Mouse (Mus musculus): ENCODE data around the gene Olfr450. TPM values are rescaled to one million over a fixed set of nuclear protein-coding genes. Genes with fewer than 3 reads are reported as not detected.

Olfr450 gene
- total RNA-seq (2023): not detected

GRCm38 (mm10) chr6:42811639-42812038 is at the start of gene Olfr450:
Olfr450 (plus strand) TSS chr6:42811939.

GRCm38 (mm10) chr6:42784793-42785192 is 26.9 kb upstream of the Olfr450 start, which contains the start of gene Olfr452:
Olfr452 (plus strand) TSS chr6:42785093.

GRCm38 (mm10) chr6:42834084-42834483 is 22.3 kb downstream of the Olfr450 start, which contains the start of gene Olfr449:
Olfr449 (plus strand) TSS chr6:42834384.

Other genes with a start within 250 kb of the Olfr450 start
- not detected for gene Tcaf3, start 214.2 kb upstream of the Olfr450 start, total RNA-seq (2023)
- gene Tcaf2, start 166.7 kb upstream of the Olfr450 start, total RNA-seq (2023): not detected
- gene Tcaf1, start 101.9 kb upstream of the Olfr450 start, total RNA-seq (2023): not detected
- gene Olfr453, start 72.6 kb upstream of the Olfr450 start, total RNA-seq (2023): not detected
- gene Olfr38, start 55.5 kb upstream of the Olfr450 start, total RNA-seq (2023): not detected
- gene Olfr452, start 26.8 kb upstream of the Olfr450 start, total RNA-seq (2023): not detected
- not detected for gene Olfr449, start 22.4 kb downstream of the Olfr450 start, total RNA-seq (2023)
- not detected for gene Olfr448, start 78.5 kb downstream of the Olfr450 start, total RNA-seq (2023)
- not detected for gene Olfr447, start 96.9 kb downstream of the Olfr450 start, total RNA-seq (2023)
- gene Olfr446, start 109.4 kb downstream of the Olfr450 start, total RNA-seq (2023): not detected
- gene Olfr444, start 137.1 kb downstream of the Olfr450 start, total RNA-seq (2023): not detected

Measured in CD8-positive naive resting alpha-beta T cell, adult 57 days (primary cell).